ENCODE assay signal across 10 mouse cellular contexts in genomic region chr16:57122682-57123445, GRCm38 (mm10). TPM values are rescaled to one million over a fixed set of nuclear protein-coding genes. Genes with fewer than 3 reads are reported as not detected.
A peak's percentile ranks its signal among the peaks of the same experiment; 100 is the strongest.
DNase-seq lines count a peak whose midpoint lies in the region; ATAC-seq and TF ChIP-seq lines count a peak whose summit lies in the region.
"Had no signal": no experiment of that assay in that cellular context is flagged by ENCODE, and none has a peak within 500 bp of the region (broad histone marks: within the 10 kb centered on the region; RNA-seq: fewer than 3 reads in every experiment).

No protein-coding gene starts in this region.

- no peak for TF ChIP-seq CTCF in ES-Bruce4 (IDR thresholded peaks at IDR 0.05; ENCODE audit: low read depth, low read length)
- TF ChIP-seq CTCF in forebrain, postnatal 0 days (IDR thresholded peaks at IDR 0.05; ENCODE audit: low read depth), result no peak
- no peak for TF ChIP-seq CTCF in thymus, adult 2 months (IDR thresholded peaks at IDR 0.05; ENCODE audit: borderline replicate concordance, control insufficient read depth, extremely low read depth, insufficient read depth, low read length, poor library complexity)

- peak overlapping the region; percentile 67 for H3K4me2 ChIP-seq in heart, embryonic 11.5 days
- H3K4me2 ChIP-seq in forebrain, postnatal 0 days (ENCODE audit: low read depth), result peak overlapping the region; percentile 76

- peaks cover 14% of the 10 kb centered on the region for H3K4me1 ChIP-seq in heart, embryonic 11.5 days (ENCODE audit: control insufficient read depth, insufficient read depth, low read length)
- H3K4me1 ChIP-seq in ES-Bruce4 (ENCODE audit: control insufficient read depth, insufficient read depth, low read length), result no peaks in the 10 kb centered on the region
- H3K4me1 ChIP-seq in forebrain, postnatal 0 days (ENCODE audit: insufficient read depth), result peaks cover 15% of the 10 kb centered on the region
- H3K4me1 ChIP-seq in thymus, adult 2 months (replicated peaks; ENCODE audit: control insufficient read depth, insufficient read depth, low read length), result no peaks in the 10 kb centered on the region

- H3K27ac ChIP-seq in heart, embryonic 11.5 days (ENCODE audit: low read depth, low read length), result no peak overlapping the region
- no peak overlapping the region for H3K27ac ChIP-seq in ES-Bruce4 (ENCODE audit: insufficient read depth, low read length)
- no peak overlapping the region for H3K27ac ChIP-seq in forebrain, postnatal 0 days (ENCODE audit: low read depth, low read length)
- peak overlapping the region; percentile 50 for H3K27ac ChIP-seq in macrophage
- no peak overlapping the region for H3K27ac ChIP-seq in thymus, adult 2 months (ENCODE audit: control insufficient read depth, insufficient read depth, low read length)

- peaks cover 60% of the 10 kb centered on the region for H3K79me2 ChIP-seq in macrophage (ENCODE audit: inconsistent target)

- intact Hi-C loops in gastrocnemius, postnatal 14 days (cut with DNase I; ENCODE audit: low total_unique reads), result no loop called here

- H3K4me3 ChIP-seq in heart, embryonic 11.5 days (ENCODE audit: low read depth, low read length), result peak overlapping the region; percentile 95
- H3K4me3 ChIP-seq in ES-Bruce4 (ENCODE audit: low read depth, low read length), result peak overlapping the region; percentile 86
- peak overlapping the region; percentile 99 for H3K4me3 ChIP-seq in forebrain, postnatal 0 days (ENCODE audit: low read depth, low read length)
- peak overlapping the region; percentile 83 for H3K4me3 ChIP-seq in macrophage (ENCODE audit: inconsistent target)
- H3K4me3 ChIP-seq in thymus, adult 2 months (ENCODE audit: control insufficient read depth, insufficient read depth, low read length), result no peak overlapping the region

- ATAC-seq in heart, embryonic 11.5 days (replicated peaks; ENCODE audit: insufficient number of reproducible peaks, low FRiP score, low TSS enrichment), result no peak
- ATAC-seq in forebrain, postnatal 0 days, result no peak

- H3K36me3 ChIP-seq in heart, embryonic 11.5 days (ENCODE audit: control insufficient read depth, insufficient read depth, low read length), result no peaks in the 10 kb centered on the region
- H3K36me3 ChIP-seq in ES-Bruce4 (ENCODE audit: control insufficient read depth, insufficient read depth, low read length, poor library complexity, severe bottlenecking) (peaks cover 15% of the 10 kb centered on the region), macrophage (ENCODE audit: inconsistent target) (no peaks in the 10 kb centered on the region)
- no peaks in the 10 kb centered on the region for H3K36me3 ChIP-seq in forebrain, postnatal 0 days (ENCODE audit: insufficient read depth)
- no peaks in the 10 kb centered on the region for H3K36me3 ChIP-seq in thymus, adult 2 months (ENCODE audit: control insufficient read depth, insufficient read depth, low read length)

- no peaks in the 10 kb centered on the region for H3K9me3 ChIP-seq in heart, embryonic 11.5 days (replicated peaks; ENCODE audit: control insufficient read depth, low read length)
- H3K9me3 ChIP-seq in ES-Bruce4 (replicated peaks; ENCODE audit: control insufficient read depth, insufficient read depth, low read length, poor library complexity, severe bottlenecking), result no peaks in the 10 kb centered on the region
- no peaks in the 10 kb centered on the region for H3K9me3 ChIP-seq in forebrain, postnatal 0 days (ENCODE audit: low read length)

- no peaks in the 10 kb centered on the region for H3K27me3 ChIP-seq in heart, embryonic 11.5 days (ENCODE audit: control insufficient read depth, insufficient read depth, low read length)
- H3K27me3 ChIP-seq in ES-Bruce4 (ENCODE audit: control insufficient read depth, insufficient read depth, low read length, poor library complexity, severe bottlenecking), result no peaks in the 10 kb centered on the region
- 0 out of 2 replicates have a peak, but pooled peaks cover 3% of the 10 kb centered on the region for H3K27me3 ChIP-seq in forebrain, postnatal 0 days (ENCODE audit: insufficient read depth, low read length)
- peaks cover 2% of the 10 kb centered on the region; the same call in 1 of the 2 replicates for H3K27me3 ChIP-seq in thymus, adult 2 months (ENCODE audit: control insufficient read depth, insufficient read depth, low read length)

- TF ChIP-seq EP300 in ES-Bruce4 (IDR thresholded peaks at IDR 0.05; ENCODE audit: insufficient read depth, low read depth, low read length), result no peak

- 49% methylated on average over 6 of the region's 6 CpGs for WGBS in heart, embryonic 11.5 days (ENCODE audit: insufficient replicate concordance)
- WGBS in forebrain, postnatal 0 days, result 69% methylated on average over 6 of the region's 6 CpGs
- WGBS in macrophage (ENCODE audit: missing documents), result 19% methylated on average over 6 of the region's 6 CpGs
- WGBS in thymus, adult 2 months, result 24% methylated on average over 6 of the region's 6 CpGs

- DNase-seq in heart, adult 18-20 months, result no peak
- no peak for DNase-seq in forebrain, postnatal 0 days
- no peak for DNase-seq in thymus, adult 2 months
- no peak for DNase-seq in lung, postnatal 14 days
- DNase-seq in gastrocnemius, postnatal 14 days, result no peak
- DNase-seq: kidney, adult 11 months had no signal

- peak overlapping the region; percentile 92 for H3K9ac ChIP-seq in heart, embryonic 11.5 days (ENCODE audit: low read depth, low read length)
- peak overlapping the region; percentile 97 for H3K9ac ChIP-seq in ES-Bruce4 (ENCODE audit: low read depth, poor library complexity, severe bottlenecking)
- peak overlapping the region; percentile 97 for H3K9ac ChIP-seq in forebrain, postnatal 0 days

- no peak for TF ChIP-seq POLR2A in ES-Bruce4 (IDR thresholded peaks at IDR 0.05; ENCODE audit: insufficient read depth, low read length)
- no peak for TF ChIP-seq POLR2A in thymus, adult 2 months (IDR thresholded peaks at IDR 0.05; ENCODE audit: control insufficient read depth, extremely low read depth, insufficient read depth, low read length, poor library complexity)

RNA-seq across cellular contexts. Expression of gene Tomm70a, which starts 1.4 kb away (rescaled TPM):
- 48.3 and 53.7 TPM in 2 replicates for polyA plus RNA-seq in heart, embryonic 11.5 days (2014; fragmentation: Nextera tagmentation; extraction: Ambion mirVana)
- total RNA-seq in heart, adult 18-20 months (2021), result 10 to 100 TPM; 41.7 to 45.8 TPM
- polyA plus RNA-seq in ES-Bruce4 (2011; ENCODE audit: insufficient read depth, insufficient read length, low read depth, missing spikeins), result 107 and 126 TPM in 2 replicates
- total RNA-seq in forebrain, postnatal 0 days (2014; rRNA removed), result 129 and 138 TPM in 2 replicates
- polyA plus RNA-seq in forebrain, postnatal 0 days (2015; fragmentation: Nextera tagmentation; extraction: Ambion mirVana), result 59.3 and 65.7 TPM in 2 replicates
- 10 to 100 TPM; 19.1 to 67.6 (median 48.0) TPM for total RNA-seq in macrophage (2018; cell fraction: chromatin; rRNA removed)
- total RNA-seq in macrophage (2018; cell fraction: cytosol; rRNA removed), result 10 to 100 TPM; 20.5 to 33.8 (median 25.7) TPM
- 10 to 100 TPM; 18.6 to 63.2 (median 43.9) TPM for total RNA-seq in macrophage (2018; cell fraction: nucleus; rRNA removed)
- 21.9 to 39.8 TPM (median 26.6 TPM) in 3 replicates for polyA plus RNA-seq in macrophage (2018)
- polyA plus RNA-seq in thymus, adult 2 months (2012; rRNA removed), result 14.7 and 16.6 TPM in 2 replicates
- total RNA-seq in gastrocnemius, postnatal 14 days (2021), result 10 to 100 TPM; 33.9 to 36.9 TPM

RNA-seq across cellular contexts. Expression of gene Nit2, which starts 44.3 kb away (rescaled TPM):
- polyA plus RNA-seq in heart, embryonic 11.5 days (2014; fragmentation: Nextera tagmentation; extraction: Ambion mirVana), result 43.0 and 46.3 TPM in 2 replicates
- total RNA-seq in heart, adult 18-20 months (2021), result 10 to 100 TPM; 29.3 to 32.5 TPM
- polyA plus RNA-seq in ES-Bruce4 (2011; ENCODE audit: insufficient read depth, insufficient read length, low read depth, missing spikeins), result 138 and 154 TPM in 2 replicates
- 23.7 and 28.5 TPM in 2 replicates for total RNA-seq in forebrain, postnatal 0 days (2014; rRNA removed)
- polyA plus RNA-seq in forebrain, postnatal 0 days (2015; fragmentation: Nextera tagmentation; extraction: Ambion mirVana), result 38.8 and 41.4 TPM in 2 replicates
- total RNA-seq in macrophage (2018; cell fraction: chromatin; rRNA removed), result 10 to 100 TPM in 20 of 26 experiments, 1 to 10 TPM in 6; 1.2 to 39.3 (median 17.7) TPM
- total RNA-seq in macrophage (2018; cell fraction: cytosol; rRNA removed), result 10 to 100 TPM in 23 of 26 experiments, 1 to 10 TPM in 3; 7.5 to 20.1 (median 14.6) TPM
- 10 to 100 TPM in 14 of 26 experiments, 1 to 10 TPM in 12; 1.8 to 31.4 (median 11.6) TPM for total RNA-seq in macrophage (2018; cell fraction: nucleus; rRNA removed)
- 13.7 to 23.2 TPM (median 22.7 TPM) in 3 replicates for polyA plus RNA-seq in macrophage (2018)
- polyA plus RNA-seq in thymus, adult 2 months (2012; rRNA removed), result 14.4 and 18.4 TPM in 2 replicates
- 10 to 100 TPM; 29.2 to 29.4 TPM for total RNA-seq in gastrocnemius, postnatal 14 days (2021)

RNA-seq across cellular contexts. Expression of gene Tmem45a2, which starts 51.7 kb away (rescaled TPM):
- polyA plus RNA-seq in heart, embryonic 11.5 days (2014; fragmentation: Nextera tagmentation; extraction: Ambion mirVana), result not detected in 2 replicates
- total RNA-seq in heart, adult 18-20 months (2021), result not detected
- not detected in 2 replicates for polyA plus RNA-seq in ES-Bruce4 (2011; ENCODE audit: insufficient read depth, insufficient read length, low read depth, missing spikeins)
- total RNA-seq in forebrain, postnatal 0 days (2014; rRNA removed), result 0.05 and 0.15 TPM in 2 replicates
- polyA plus RNA-seq in forebrain, postnatal 0 days (2015; fragmentation: Nextera tagmentation; extraction: Ambion mirVana), result 0.10 TPM in 1 of 2 replicates, not detected in the other
- not detected for total RNA-seq in macrophage (2018; cell fraction: chromatin; rRNA removed)
- total RNA-seq in macrophage (2018; cell fraction: cytosol; rRNA removed), result not detected
- total RNA-seq in macrophage (2018; cell fraction: nucleus; rRNA removed), result not detected
- polyA plus RNA-seq in macrophage (2018), result not detected in 3 replicates
- 0.07 TPM in 1 of 2 replicates, not detected in the other for polyA plus RNA-seq in thymus, adult 2 months (2012; rRNA removed)
- total RNA-seq in gastrocnemius, postnatal 14 days (2021), result not detected
- polyA plus RNA-seq: Patski had no signal
